Mouse (Mus musculus): ENCODE measurements around the gene Nlgn2. TPM values are rescaled to one million over a fixed set of nuclear protein-coding genes. Genes with fewer than 3 reads are reported as not detected.
A peak's percentile ranks its signal among the peaks of the same experiment; 100 is the strongest.

Nlgn2 gene
- polyA plus RNA-seq, 1 experiment = 0.16 TPM

GRCm38 (mm10) chr11:69837952-69838713 lies 549 bp upstream of the Nlgn2 start, which contains the start of gene Tmem256:
Tmem256 (plus strand) TSS chr11:69838514.
- Histone ChIP-seq H3K36me3 (ENCODE audit: control insufficient read depth) (peaks cover 9% of the 10 kb centered on the region), H3K4me1 (ENCODE audit: control insufficient read depth) (peaks cover 69% of the 10 kb centered on the region), H3K27me3 (ENCODE audit: control insufficient read depth) (peaks cover 48% of the 10 kb centered on the region), H3K9me3 (ENCODE audit: control insufficient read depth, low read length) (peaks cover 2% of the 10 kb centered on the region; the same call in 1 of the 2 replicates), H3K4me3 (replicated peaks) (peak within 1 kb of the TSS; percentile 89)
- TF ChIP-seq TAL1 (IDR thresholded peaks at IDR 0.05; ENCODE audit: low read length) = no peak
- no peak for TF ChIP-seq GATA1 (IDR thresholded peaks at IDR 0.05; ENCODE audit: low read length)

DNA sequence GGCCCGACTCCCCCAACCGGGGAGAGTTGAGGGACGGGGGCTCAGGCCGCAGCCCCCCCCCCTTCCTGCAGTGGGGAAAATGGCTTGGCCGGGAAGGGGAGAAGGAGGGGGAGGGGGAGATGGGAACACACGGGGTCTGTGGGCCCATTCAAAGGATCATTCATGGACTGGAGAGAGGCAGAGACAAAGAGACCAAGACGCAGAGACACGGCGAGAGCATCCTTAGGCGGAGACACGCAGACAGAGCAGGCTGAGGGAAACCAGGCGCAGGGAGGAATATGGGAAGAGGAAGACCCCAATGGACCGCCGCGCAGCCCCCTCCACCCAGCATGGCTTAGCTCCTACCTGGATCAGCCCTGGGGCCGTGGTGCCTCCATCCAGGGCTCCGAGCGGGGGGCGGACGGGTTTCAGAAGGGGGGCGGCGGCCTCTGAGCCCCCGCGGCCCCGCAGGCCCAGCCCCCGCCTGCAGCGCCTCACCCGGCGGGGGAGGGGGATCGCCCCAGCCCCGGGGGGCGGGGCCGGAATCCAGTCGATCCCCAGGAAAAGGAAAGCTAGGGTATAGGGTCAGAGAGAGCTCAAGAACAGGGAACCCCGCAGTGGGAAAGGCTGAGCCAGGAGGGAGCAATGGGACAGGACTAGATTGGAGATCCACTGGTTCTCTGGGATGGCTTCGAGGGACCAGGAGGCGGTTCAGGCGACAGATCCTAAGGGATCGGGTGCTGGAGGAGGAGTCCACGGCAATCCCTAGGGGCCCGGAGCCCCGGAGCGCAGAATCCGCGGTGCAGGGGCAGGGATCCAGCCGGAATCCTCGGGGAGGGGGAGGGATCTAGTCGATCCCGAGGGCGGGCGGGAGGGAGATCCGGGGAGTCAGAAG lies 644 bp downstream of the Nlgn2 start:
- peaks cover 60% of the 10 kb centered on the region for H3K27me3 ChIP-seq (ENCODE audit: control insufficient read depth)
- peaks cover 2% of the 10 kb centered on the region; the same call in 1 of the 2 replicates for H3K9me3 ChIP-seq (ENCODE audit: control insufficient read depth, low read length)
- H3K36me3 ChIP-seq (ENCODE audit: control insufficient read depth) = peaks cover 9% of the 10 kb centered on the region
- no peak for TF ChIP-seq TAL1 (IDR thresholded peaks at IDR 0.05; ENCODE audit: low read length)
- TF ChIP-seq GATA1 (IDR thresholded peaks at IDR 0.05; ENCODE audit: low read length) = no peak
- peak overlapping the region; percentile 89 for H3K4me3 ChIP-seq (replicated peaks)
- peaks cover 67% of the 10 kb centered on the region for H3K4me1 ChIP-seq (ENCODE audit: control insufficient read depth)

GRCm38 (mm10) chr11:69835966-69836335 lies 1.6 kb downstream of the Nlgn2 start:
- Histone ChIP-seq H3K27me3 (ENCODE audit: control insufficient read depth) (peaks cover 64% of the 10 kb centered on the region), H3K9me3 (ENCODE audit: control insufficient read depth, low read length) (peaks cover 2% of the 10 kb centered on the region; the same call in 1 of the 2 replicates), H3K36me3 (ENCODE audit: control insufficient read depth) (peaks cover 9% of the 10 kb centered on the region), H3K4me3 (replicated peaks) (no peak overlapping the region), H3K4me1 (ENCODE audit: control insufficient read depth) (peaks cover 76% of the 10 kb centered on the region)
- TF ChIP-seq TAL1 (IDR thresholded peaks at IDR 0.05; ENCODE audit: low read length) (no peak), GATA1 (IDR thresholded peaks at IDR 0.05; ENCODE audit: low read length) (no peak)

DNA sequence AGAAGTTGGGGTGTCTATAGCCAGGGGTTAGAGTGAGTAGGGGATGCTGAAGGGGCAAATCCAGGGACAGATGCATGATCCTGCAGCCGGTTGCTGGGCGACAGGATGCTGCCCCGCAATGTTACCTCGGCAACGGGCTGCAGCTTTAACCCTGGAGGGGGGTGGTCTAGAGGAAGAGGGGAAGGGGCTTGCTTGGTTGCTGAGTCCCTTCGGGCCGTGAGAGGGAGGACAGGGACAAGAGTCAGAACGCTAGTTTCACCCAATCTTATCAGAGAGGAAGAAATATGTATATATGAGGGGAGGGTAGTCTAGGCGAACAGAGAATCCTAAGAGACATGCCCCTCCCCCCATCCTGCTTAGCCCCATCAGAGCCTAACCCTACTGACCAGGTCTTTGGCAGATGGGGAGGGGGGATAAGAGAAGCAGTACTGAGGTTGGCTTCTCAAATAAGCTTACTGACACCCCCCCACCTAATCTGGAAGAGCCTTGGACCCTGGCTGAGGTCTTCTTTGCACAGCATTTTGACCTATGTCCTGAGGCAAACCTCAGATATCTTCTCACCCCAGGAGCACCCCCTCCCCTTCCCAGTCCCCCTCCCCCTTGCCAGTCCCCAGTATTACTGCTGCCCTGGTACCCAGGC lies 2.1 kb downstream of the Nlgn2 start:
- Histone ChIP-seq H3K36me3 (ENCODE audit: control insufficient read depth) (peaks cover 6% of the 10 kb centered on the region), H3K9me3 (ENCODE audit: control insufficient read depth, low read length) (peaks cover 2% of the 10 kb centered on the region; the same call in 1 of the 2 replicates), H3K4me1 (ENCODE audit: control insufficient read depth) (peaks cover 77% of the 10 kb centered on the region), H3K27me3 (ENCODE audit: control insufficient read depth) (peaks cover 64% of the 10 kb centered on the region), H3K4me3 (replicated peaks) (no peak overlapping the region)
- TF ChIP-seq TAL1 (IDR thresholded peaks at IDR 0.05; ENCODE audit: low read length) (no peak), GATA1 (IDR thresholded peaks at IDR 0.05; ENCODE audit: low read length) (no peak)

DNA sequence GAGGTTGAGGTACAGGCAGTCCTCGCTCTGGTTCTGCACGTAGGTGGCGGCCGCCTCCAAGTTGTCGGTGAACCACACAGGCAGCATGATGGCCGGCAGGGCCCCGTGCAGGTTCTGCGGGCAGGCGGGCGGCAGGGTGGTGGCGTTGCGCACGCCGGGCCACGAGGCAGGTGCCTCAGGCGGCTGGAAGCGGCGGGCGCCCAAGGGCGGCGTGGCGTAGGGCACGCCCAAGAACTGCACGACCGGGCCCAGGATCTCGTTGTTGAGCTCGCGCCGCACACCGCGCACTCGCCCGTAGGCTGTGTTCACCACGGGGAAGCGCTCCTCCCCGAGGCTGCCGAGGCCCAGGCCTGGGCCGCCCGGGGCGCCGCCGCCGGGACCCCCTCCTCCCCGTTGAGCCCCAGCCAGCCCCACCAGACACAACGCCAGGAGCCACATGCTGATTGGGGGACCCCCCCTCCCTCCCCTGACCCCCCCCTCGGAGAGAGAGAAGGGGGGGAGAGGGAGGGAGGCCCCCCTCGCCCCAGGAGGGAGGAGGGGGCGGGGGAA lies 3.5 kb downstream of the Nlgn2 start:
- Histone ChIP-seq H3K27me3 (ENCODE audit: control insufficient read depth) (peaks cover 64% of the 10 kb centered on the region), H3K36me3 (ENCODE audit: control insufficient read depth) (no peaks in the 10 kb centered on the region), H3K4me3 (replicated peaks) (peak overlapping the region; percentile 52), H3K9me3 (ENCODE audit: control insufficient read depth, low read length) (peaks cover 2% of the 10 kb centered on the region; the same call in 1 of the 2 replicates), H3K4me1 (ENCODE audit: control insufficient read depth) (peaks cover 67% of the 10 kb centered on the region)
- no peak for TF ChIP-seq GATA1 (IDR thresholded peaks at IDR 0.05; ENCODE audit: low read length)
- TF ChIP-seq TAL1 (IDR thresholded peaks at IDR 0.05; ENCODE audit: low read length) = no peak

GRCm38 (mm10) chr11:69833554-69833953 lies 4.0 kb downstream of the Nlgn2 start:
- no peaks in the 10 kb centered on the region for H3K36me3 ChIP-seq (ENCODE audit: control insufficient read depth)
- H3K9me3 ChIP-seq (ENCODE audit: control insufficient read depth, low read length) = peaks cover 2% of the 10 kb centered on the region; the same call in 1 of the 2 replicates
- peaks cover 63% of the 10 kb centered on the region for H3K4me1 ChIP-seq (ENCODE audit: control insufficient read depth)
- peak overlapping the region; percentile 52 for H3K4me3 ChIP-seq (replicated peaks)
- TF ChIP-seq GATA1 (IDR thresholded peaks at IDR 0.05; ENCODE audit: low read length) = no peak
- TF ChIP-seq TAL1 (IDR thresholded peaks at IDR 0.05; ENCODE audit: low read length) = no peak
- H3K27me3 ChIP-seq (ENCODE audit: control insufficient read depth) = peaks cover 64% of the 10 kb centered on the region

DNA sequence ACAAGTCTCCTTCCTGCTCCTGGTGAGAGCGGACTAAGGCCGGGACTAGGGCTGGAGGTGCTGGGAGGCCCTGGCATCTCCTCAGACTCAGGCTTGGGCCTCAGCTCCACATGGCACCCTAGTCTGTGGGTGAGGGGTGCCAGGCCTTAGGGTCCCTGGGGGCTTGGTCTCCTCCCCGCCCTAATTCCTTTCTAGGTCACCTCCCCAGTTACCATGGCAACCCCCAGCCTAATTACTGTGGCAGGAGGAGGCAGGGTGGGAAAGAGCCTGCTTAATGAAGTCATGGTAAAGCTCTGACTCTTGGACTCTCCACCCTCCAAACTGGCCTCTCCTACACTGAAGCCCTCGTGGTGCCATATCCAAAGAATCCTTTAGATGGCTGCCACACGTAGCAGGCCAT lies 8.8 kb downstream of the Nlgn2 start:
- Histone ChIP-seq H3K36me3 (ENCODE audit: control insufficient read depth) (peaks cover 15% of the 10 kb centered on the region), H3K4me3 (replicated peaks) (no peak overlapping the region), H3K9me3 (ENCODE audit: control insufficient read depth, low read length) (0 out of 2 replicates have a peak, but pooled peaks cover 3% of the 10 kb centered on the region), H3K27me3 (ENCODE audit: control insufficient read depth) (peaks cover 26% of the 10 kb centered on the region), H3K4me1 (ENCODE audit: control insufficient read depth) (peaks cover 29% of the 10 kb centered on the region)
- no peak for TF ChIP-seq TAL1 (IDR thresholded peaks at IDR 0.05; ENCODE audit: low read length)
- TF ChIP-seq GATA1 (IDR thresholded peaks at IDR 0.05; ENCODE audit: low read length) = no peak

DNA sequence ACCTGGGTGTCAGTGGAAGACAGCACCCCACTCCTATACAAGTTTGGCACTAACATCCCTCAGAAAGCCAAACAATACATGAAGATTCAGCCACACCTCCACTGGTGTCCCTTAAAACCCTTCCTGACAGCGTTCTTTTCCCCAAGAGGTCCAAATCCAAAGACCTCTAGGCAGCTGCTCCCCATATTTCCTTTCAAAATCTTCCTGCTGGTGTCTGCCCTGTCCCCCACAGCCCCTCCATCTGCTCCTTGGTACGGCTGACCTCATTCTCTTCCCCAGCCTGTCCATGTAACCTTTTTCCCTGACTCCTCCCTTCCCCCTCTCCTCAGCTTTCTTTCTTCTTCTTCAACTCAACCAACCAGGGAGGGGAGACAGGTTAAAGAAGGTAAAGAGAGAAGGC lies 14.1 kb downstream of the Nlgn2 start:
- Histone ChIP-seq H3K4me3 (replicated peaks) (no peak overlapping the region), H3K4me1 (ENCODE audit: control insufficient read depth) (peaks cover 3% of the 10 kb centered on the region; the same call in 1 of the 2 replicates), H3K27me3 (ENCODE audit: control insufficient read depth) (peaks cover 9% of the 10 kb centered on the region), H3K36me3 (ENCODE audit: control insufficient read depth) (peaks cover 15% of the 10 kb centered on the region), H3K9me3 (ENCODE audit: control insufficient read depth, low read length) (0 out of 2 replicates have a peak, but pooled peaks cover 3% of the 10 kb centered on the region)
- TF ChIP-seq TAL1 (IDR thresholded peaks at IDR 0.05; ENCODE audit: low read length) = no peak
- no peak for TF ChIP-seq GATA1 (IDR thresholded peaks at IDR 0.05; ENCODE audit: low read length)
